Mouse (Mus musculus): ENCODE measurements around the gene Cacng7. TPM values are rescaled to one million over a fixed set of nuclear protein-coding genes. Genes with fewer than 3 reads are reported as not detected.

The Cacng7 gene
- polyA plus RNA-seq, 1 experiment from 2014 or later: 0.69 TPM

DNA sequence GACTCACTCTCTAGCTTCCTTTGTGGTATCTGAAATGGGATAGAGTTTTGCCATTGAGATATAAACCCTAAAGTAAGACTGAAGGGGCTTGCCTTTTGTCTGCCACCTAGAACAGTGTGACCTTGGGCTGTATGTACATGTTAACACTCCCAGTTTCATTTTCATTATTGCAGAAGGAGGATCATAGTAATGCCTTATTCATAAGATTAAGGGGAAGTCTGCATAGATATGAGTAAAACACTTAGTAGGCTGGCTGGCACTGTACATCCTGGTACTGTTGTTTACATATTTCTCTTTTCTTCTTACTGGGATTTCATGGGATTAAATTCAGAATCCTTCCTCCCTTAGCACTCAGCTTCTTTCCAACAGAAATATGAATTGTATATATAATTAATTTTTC, 67.2 kb downstream of the Cacng7 start:
- Histone ChIP-seq H3K36me3 (ENCODE audit: control insufficient read depth, insufficient read depth, low read length) (no peaks in the 10 kb centered on the region), H3K4me1 (replicated peaks; ENCODE audit: control insufficient read depth, insufficient read depth) (no peaks in the 10 kb centered on the region), H3K9ac (ENCODE audit: low read length) (no peak overlapping the region), H3K4me3 (ENCODE audit: low read depth, low read length) (no peak overlapping the region), H3K27me3 (ENCODE audit: control insufficient read depth, insufficient read depth, low read length) (no peaks in the 10 kb centered on the region), H3K27ac (replicated peaks) (no peak overlapping the region), H3K9me3 (ENCODE audit: control insufficient read depth, low read length) (no peaks in the 10 kb centered on the region), H3K4me2 (replicated peaks; ENCODE audit: low read depth) (no peak overlapping the region)
- no peak for ATAC-seq (ENCODE audit: low FRiP score, low TSS enrichment)
- no peak for DNase-seq (ENCODE audit: low spot score)
- TF ChIP-seq CTCF (IDR thresholded peaks at IDR 0.05; ENCODE audit: low read depth): no peak
- TF ChIP-seq EP300 (optimal IDR thresholded peaks at IDR 0.05): no peak

DNA sequence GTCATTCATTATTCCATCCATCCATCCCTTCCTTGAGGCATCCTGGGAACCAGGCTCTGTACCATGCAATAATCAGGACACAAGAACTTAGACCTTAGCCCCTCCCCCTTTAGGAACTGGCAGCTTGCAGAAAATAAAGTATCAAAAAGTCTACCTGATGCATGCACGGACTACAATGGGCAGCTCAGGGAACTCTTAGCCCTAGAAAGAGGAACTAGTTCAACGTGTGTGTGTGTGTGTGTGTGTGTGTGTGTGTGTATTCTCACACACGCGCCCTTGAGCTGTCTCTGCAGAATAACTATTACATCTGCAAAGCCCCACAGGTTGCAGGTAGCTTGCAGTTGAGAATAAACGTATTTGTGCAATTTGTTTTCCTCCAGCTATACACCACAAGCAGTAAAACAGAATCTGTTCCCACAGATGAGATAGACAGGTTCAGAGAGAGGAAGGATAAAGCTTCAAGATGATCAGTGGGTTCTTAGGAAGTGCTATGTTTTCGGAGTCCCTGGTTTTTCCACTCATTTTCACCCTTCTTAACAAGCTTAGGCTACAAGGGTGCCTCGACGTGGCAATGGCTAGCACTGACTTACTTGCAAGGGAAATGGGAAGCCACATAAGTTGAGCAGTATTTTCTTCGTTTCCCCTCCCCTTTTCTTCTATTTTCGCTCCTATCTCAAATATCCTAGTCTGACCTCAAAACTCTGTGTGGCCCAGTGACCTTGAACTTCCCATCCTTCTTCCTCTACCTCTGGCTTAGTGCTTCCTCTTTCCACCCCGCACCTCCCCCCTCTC, 77.2 kb downstream of the Cacng7 start:
- Histone ChIP-seq H3K36me3 (ENCODE audit: control insufficient read depth, insufficient read depth, low read length) (no peaks in the 10 kb centered on the region), H3K9me3 (ENCODE audit: control insufficient read depth, low read length) (no peaks in the 10 kb centered on the region), H3K4me2 (replicated peaks; ENCODE audit: low read depth) (no peak overlapping the region), H3K9ac (ENCODE audit: low read length) (no peak overlapping the region), H3K4me1 (replicated peaks; ENCODE audit: control insufficient read depth, insufficient read depth) (no peaks in the 10 kb centered on the region; the same call in 1 of the 2 replicates), H3K27me3 (ENCODE audit: control insufficient read depth, insufficient read depth, low read length) (peaks cover 15% of the 10 kb centered on the region), H3K4me3 (ENCODE audit: low read depth, low read length) (no peak overlapping the region), H3K27ac (replicated peaks) (no peak overlapping the region)
- 55% methylated on average over 11 of the region's 11 CpGs for WGBS
- TF ChIP-seq EP300 (optimal IDR thresholded peaks at IDR 0.05): no peak
- no peak for TF ChIP-seq CTCF (IDR thresholded peaks at IDR 0.05; ENCODE audit: low read depth)
- DNase-seq (ENCODE audit: low spot score): no peak
- ATAC-seq (ENCODE audit: low FRiP score, low TSS enrichment): no peak

DNA sequence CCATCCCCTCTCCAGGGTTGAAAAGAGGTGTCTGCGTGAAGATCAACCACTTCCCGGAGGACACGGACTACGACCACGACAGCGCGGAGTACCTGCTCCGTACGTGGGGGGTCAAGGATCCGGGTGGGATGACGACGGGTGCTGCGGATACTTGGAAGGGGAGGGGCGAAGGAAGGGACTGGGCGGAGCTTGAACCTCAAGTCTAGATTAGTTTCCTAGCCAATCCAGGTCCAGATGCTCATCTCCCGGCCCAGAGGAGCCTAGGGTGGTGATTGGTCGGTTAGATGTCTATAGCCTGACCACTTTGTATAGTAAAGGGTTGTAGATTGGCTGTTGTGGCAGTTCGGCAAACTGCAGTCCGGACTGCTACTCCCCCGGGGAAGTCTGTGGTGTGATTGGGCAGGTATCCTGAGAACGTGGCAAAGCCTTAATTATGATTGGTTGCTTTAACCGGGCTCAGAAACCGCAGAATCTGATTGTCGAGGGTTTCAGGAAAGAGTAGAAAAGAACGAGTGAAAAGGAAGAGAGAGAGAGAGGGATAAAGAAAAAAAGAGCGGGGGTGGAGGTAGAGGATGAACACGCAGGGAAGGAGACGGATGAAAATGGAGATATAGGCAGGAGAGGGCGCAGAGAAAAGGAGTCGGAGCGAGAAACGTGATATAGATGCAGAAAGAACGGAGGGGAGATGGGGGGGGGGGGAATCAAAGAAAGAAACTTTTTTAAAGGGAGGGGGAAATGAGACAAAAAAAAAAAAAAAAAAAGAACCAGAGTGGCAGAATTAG, 78.6 kb downstream of the Cacng7 start:
- DNase-seq (ENCODE audit: low spot score): peak; percentile 25
- Histone ChIP-seq H3K9ac (ENCODE audit: low read length) (no peak overlapping the region), H3K9me3 (ENCODE audit: control insufficient read depth, low read length) (no peaks in the 10 kb centered on the region), H3K27me3 (ENCODE audit: control insufficient read depth, insufficient read depth, low read length) (peaks cover 18% of the 10 kb centered on the region), H3K36me3 (ENCODE audit: control insufficient read depth, insufficient read depth, low read length) (no peaks in the 10 kb centered on the region), H3K4me1 (replicated peaks; ENCODE audit: control insufficient read depth, insufficient read depth) (no peaks in the 10 kb centered on the region; the same call in 1 of the 2 replicates), H3K27ac (replicated peaks) (no peak overlapping the region), H3K4me3 (ENCODE audit: low read depth, low read length) (peak overlapping the region; percentile 19), H3K4me2 (replicated peaks; ENCODE audit: low read depth) (peak overlapping the region; percentile 49)
- TF ChIP-seq EP300 (optimal IDR thresholded peaks at IDR 0.05) (no peak), CTCF (IDR thresholded peaks at IDR 0.05; ENCODE audit: low read depth) (no peak)
- WGBS: under 1% methylated on average over 33 of the region's 33 CpGs
- ATAC-seq (ENCODE audit: low FRiP score, low TSS enrichment): peak; percentile 57; the same call in 1 of the 2 replicates

DNA sequence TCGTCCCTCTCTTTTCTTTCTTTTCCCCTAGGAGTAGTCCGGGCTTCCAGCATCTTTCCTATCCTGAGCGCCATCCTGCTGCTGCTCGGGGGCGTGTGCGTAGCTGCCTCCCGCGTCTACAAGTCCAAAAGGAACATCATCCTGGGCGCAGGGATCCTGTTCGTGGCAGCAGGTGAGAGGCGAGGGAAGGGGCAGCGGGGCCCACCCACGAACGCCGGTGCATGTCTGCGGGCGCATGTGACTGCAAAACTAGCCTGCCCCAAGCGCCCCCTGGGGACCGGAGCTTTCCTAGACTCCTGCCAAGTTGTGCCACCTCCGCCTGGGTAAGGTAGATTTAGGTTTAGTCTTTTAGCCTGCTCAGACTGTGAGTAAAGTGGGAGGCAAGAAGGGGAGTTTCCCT, 79.3 kb downstream of the Cacng7 start:
- no peak overlapping the region for H3K9ac ChIP-seq (ENCODE audit: low read length)
- H3K4me1 ChIP-seq (replicated peaks; ENCODE audit: control insufficient read depth, insufficient read depth): no peaks in the 10 kb centered on the region; the same call in 1 of the 2 replicates
- H3K27me3 ChIP-seq (ENCODE audit: control insufficient read depth, insufficient read depth, low read length): peaks cover 20% of the 10 kb centered on the region
- no peaks in the 10 kb centered on the region for H3K9me3 ChIP-seq (ENCODE audit: control insufficient read depth, low read length)
- 1% methylated on average over 20 of the region's 20 CpGs for WGBS
- peak overlapping the region; percentile 49 for H3K4me2 ChIP-seq (replicated peaks; ENCODE audit: low read depth)
- no peak overlapping the region for H3K27ac ChIP-seq (replicated peaks)
- H3K36me3 ChIP-seq (ENCODE audit: control insufficient read depth, insufficient read depth, low read length): no peaks in the 10 kb centered on the region
- peak overlapping the region; percentile 10; the same call in 1 of the 2 replicates for H3K4me3 ChIP-seq (ENCODE audit: low read depth, low read length)
- ATAC-seq (ENCODE audit: low FRiP score, low TSS enrichment) (no peak), DNase-seq (ENCODE audit: low spot score) (no peak)
- TF ChIP-seq CTCF (IDR thresholded peaks at IDR 0.05; ENCODE audit: low read depth) (peak; percentile 43), EP300 (optimal IDR thresholded peaks at IDR 0.05) (no peak)

DNA sequence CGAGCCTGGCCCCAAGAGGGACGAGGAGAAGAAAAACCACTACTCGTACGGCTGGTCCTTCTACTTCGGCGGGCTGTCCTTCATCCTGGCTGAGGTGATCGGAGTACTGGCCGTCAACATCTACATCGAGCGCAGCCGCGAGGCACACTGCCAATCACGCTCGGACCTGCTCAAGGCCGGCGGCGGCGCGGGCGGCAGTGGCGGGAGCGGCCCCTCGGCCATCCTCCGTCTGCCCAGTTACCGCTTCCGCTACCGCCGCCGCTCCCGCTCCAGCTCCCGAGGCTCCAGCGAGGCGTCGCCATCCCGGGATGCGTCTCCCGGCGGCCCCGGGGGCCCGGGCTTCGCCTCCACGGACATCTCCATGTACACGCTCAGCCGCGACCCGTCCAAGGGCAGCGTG, 82.1 kb downstream of the Cacng7 start:
- H3K4me3 ChIP-seq (ENCODE audit: low read depth, low read length): peak overlapping the region; percentile 51
- H3K27ac ChIP-seq (replicated peaks): no peak overlapping the region
- DNase-seq (ENCODE audit: low spot score): peak; percentile 33
- H3K9me3 ChIP-seq (ENCODE audit: control insufficient read depth, low read length): no peaks in the 10 kb centered on the region
- under 1% methylated on average over 33 of the region's 47 CpGs for WGBS
- no peak for ATAC-seq (ENCODE audit: low FRiP score, low TSS enrichment)
- H3K4me1 ChIP-seq (replicated peaks; ENCODE audit: control insufficient read depth, insufficient read depth): no peaks in the 10 kb centered on the region; the same call in 1 of the 2 replicates
- H3K4me2 ChIP-seq (replicated peaks; ENCODE audit: low read depth): peak overlapping the region; percentile 83
- TF ChIP-seq EP300 (optimal IDR thresholded peaks at IDR 0.05): no peak
- TF ChIP-seq CTCF (IDR thresholded peaks at IDR 0.05; ENCODE audit: low read depth): no peak
- H3K27me3 ChIP-seq (ENCODE audit: control insufficient read depth, insufficient read depth, low read length): peaks cover 20% of the 10 kb centered on the region
- peak overlapping the region; percentile 38; the same call in 1 of the 2 replicates for H3K9ac ChIP-seq (ENCODE audit: low read length)
- H3K36me3 ChIP-seq (ENCODE audit: control insufficient read depth, insufficient read depth, low read length): no peaks in the 10 kb centered on the region
